Mouse (Mus musculus) ES-Bruce4 (cell line): ENCODE measurements around the gene Eps8l3.

ENCODE experiments used
- CTCF ChIP-seq: IDR thresholded peaks from one replicate; pipeline ENCODE4 v1.8.1; 2011; ENCODE audit warnings: low read depth, low read length
- POLR2A ChIP-seq: IDR thresholded peaks from one replicate; pipeline ENCODE4 v1.8.1; 2011; ENCODE audit warnings: low read length; ENCODE audit not compliant: insufficient read depth

- TF ChIP-seq POLR2A (no peak), CTCF (peak; percentile 98)
Observed at GRCm38 (mm10) chr3:107867086-107867485, 9.9 kb upstream of the Eps8l3 start.
